Mouse (Mus musculus) subcutaneous adipose tissue, adult 2 months (tissue): ENCODE measurements around the gene Pp2d1. TPM values are rescaled to one million over a fixed set of nuclear protein-coding genes. Genes with fewer than 3 reads are reported as not detected.

Experiments
- polyA plus RNA-seq: library from polyadenylated mRNA; depleted of rRNA; stranded (reverse); fragments of >200 nt; gene quantifications from 2 replicates; pipeline ENCODE4 v1.2.3, GENCODE M21; 2012; ENCODE audit warnings: low replicate concordance; rRNA removed

Pp2d1 gene
- not detected in 2 replicates for polyA plus RNA-seq

GRCm38 (mm10) chr17:53539351-53539750 is at the start of gene Pp2d1:
TSS of gene Pp2d1 (minus strand) at chr17:53539451.

DNA sequence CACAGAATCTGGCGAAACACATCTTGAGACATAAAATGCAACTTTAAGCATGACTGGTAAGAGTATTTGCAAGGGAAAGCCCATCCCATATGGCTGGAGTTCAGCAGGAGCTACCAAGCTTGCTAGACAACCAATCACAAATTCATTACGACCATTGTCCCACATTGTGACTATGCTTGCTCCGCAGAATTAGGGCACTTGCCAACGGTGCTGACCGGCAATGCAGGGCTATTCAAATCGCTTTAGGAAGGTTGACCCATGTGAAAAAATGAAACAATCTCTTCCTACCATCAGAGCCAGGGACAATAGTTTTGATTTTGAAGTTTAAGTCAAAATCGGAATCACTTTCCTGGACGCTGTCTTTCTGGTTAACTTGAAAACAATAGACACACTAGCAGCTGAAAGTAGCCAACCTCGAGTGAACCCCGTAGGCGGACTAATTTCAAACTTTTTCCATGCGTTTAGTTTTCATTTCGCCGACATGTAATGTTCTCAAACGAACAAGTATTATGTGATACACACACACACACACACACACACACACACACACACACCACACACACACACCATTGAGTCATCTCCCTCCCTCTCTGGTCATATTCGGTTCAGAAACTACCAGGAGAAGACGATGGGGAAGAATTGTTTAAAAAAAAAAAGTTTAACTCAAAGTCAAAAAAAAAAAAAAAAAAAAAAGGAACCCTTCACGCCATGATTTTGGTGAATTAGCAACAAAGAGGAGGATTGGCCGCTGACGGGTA is 27.1 kb upstream of the Pp2d1 start, which contains the start of gene Kat2b:
TSS of gene Kat2b (plus strand) at position 701 of the 758 bp plus-strand sequence.

GRCm38 (mm10) chr17:53478858-53479603 is 60.2 kb downstream of the Pp2d1 start, which contains the start of gene Rab5a:
TSS of gene Rab5a (plus strand) at chr17:53479234.

GRCm38 (mm10) chr17:53462603-53463495 is 76.4 kb downstream of the Pp2d1 start, which contains the start of gene Efhb:
TSS of gene Efhb (minus strand) at chr17:53463321.

Other genes starting within 250 kb of the Pp2d1 start
- 0.19 and 2.1 TPM in 2 replicates for gene Efhb, start 76.1 kb downstream of the Pp2d1 start, polyA plus RNA-seq
- gene Rab5a, start 60.2 kb downstream of the Pp2d1 start, polyA plus RNA-seq: 9.7 and 11.5 TPM in 2 replicates
- 13.7 and 17.9 TPM in 2 replicates for gene Kat2b, start 27.4 kb upstream of the Pp2d1 start, polyA plus RNA-seq
- 0.09 and 0.95 TPM in 2 replicates for gene Sgo1, start 149.9 kb upstream of the Pp2d1 start, polyA plus RNA-seq